Mouse (Mus musculus): ENCODE measurements at regions not wholly inside any gene's neighbourhood (a gene's known extent, or its start where the extent isn't known, plus 50 kb on each side); places are given as distances from the start of the nearest gene placed in this dataset.
A peak's percentile ranks its signal among the peaks of the same experiment; 100 is the strongest.
"Not testable (repeated sequence)": the region's sequence is repeated elsewhere in the genome, so short reads cannot be mapped to it uniquely, and the experiment has no call there.

GRCm38 (mm10) chr1:128506551-128507313 lies 85.4 kb downstream of the Cxcr4 start:
- H3K27ac ChIP-seq (ENCODE audit: low read length) = no peak overlapping the region
- H3K27me3 ChIP-seq (ENCODE audit: insufficient read depth, low read length) = no peaks in the 10 kb centered on the region
- H3K4me2 ChIP-seq (replicated peaks; ENCODE audit: low read depth, low read length) = no peak overlapping the region
- 84% methylated on average over 4 of the region's 4 CpGs for WGBS
- H3K4me3 ChIP-seq (ENCODE audit: low read length) = no peak overlapping the region
- H3K9ac ChIP-seq (replicated peaks; ENCODE audit: low read length) = no peak overlapping the region
- H3K36me3 ChIP-seq (ENCODE audit: insufficient read depth, low read length) = no peaks in the 10 kb centered on the region
- ATAC-seq (ENCODE audit: low FRiP score, low TSS enrichment) = no peak
- no peaks in the 10 kb centered on the region for H3K4me1 ChIP-seq (ENCODE audit: insufficient read depth, low read length)
- H3K9me3 ChIP-seq (ENCODE audit: low read length) = peaks cover 6% of the 10 kb centered on the region; the same call in 1 of the 2 replicates

- Histone ChIP-seq H3K4me2 (replicated peaks; ENCODE audit: low read depth, low read length) (no peak overlapping the region), H3K9me3 (ENCODE audit: low read length) (peaks cover 6% of the 10 kb centered on the region; the same call in 1 of the 2 replicates), H3K27ac (ENCODE audit: low read length) (no peak overlapping the region), H3K27me3 (ENCODE audit: insufficient read depth, low read length) (no peaks in the 10 kb centered on the region), H3K36me3 (ENCODE audit: insufficient read depth, low read length) (no peaks in the 10 kb centered on the region), H3K9ac (replicated peaks; ENCODE audit: low read length) (no peak overlapping the region), H3K4me3 (ENCODE audit: low read length) (no peak overlapping the region), H3K4me1 (ENCODE audit: insufficient read depth, low read length) (no peaks in the 10 kb centered on the region)
- no peak for ATAC-seq (ENCODE audit: low FRiP score, low TSS enrichment)
- 57% methylated on average over 4 of the region's 4 CpGs for WGBS
Measured at GRCm38 (mm10) chr1:128504371-128504770, 87.2 kb upstream of the Dars start.

GRCm38 (mm10) chr1:128498042-128498772 lies 81.0 kb upstream of the Dars start:
- no peaks in the 10 kb centered on the region for H3K9me3 ChIP-seq (ENCODE audit: low read length)
- H3K4me3 ChIP-seq (ENCODE audit: low read length) = no peak overlapping the region
- no peak for ATAC-seq (ENCODE audit: low FRiP score, low TSS enrichment)
- no peaks in the 10 kb centered on the region for H3K4me1 ChIP-seq (ENCODE audit: insufficient read depth, low read length)
- H3K4me2 ChIP-seq (replicated peaks; ENCODE audit: low read depth, low read length) = no peak overlapping the region
- no peak overlapping the region for H3K27ac ChIP-seq (ENCODE audit: low read length)
- WGBS = 57% methylated on average over 9 of the region's 9 CpGs
- H3K27me3 ChIP-seq (ENCODE audit: insufficient read depth, low read length) = no peaks in the 10 kb centered on the region
- no peaks in the 10 kb centered on the region for H3K36me3 ChIP-seq (ENCODE audit: insufficient read depth, low read length)
- H3K9ac ChIP-seq (replicated peaks; ENCODE audit: low read length) = no peak overlapping the region

GRCm38 (mm10) chr1:128492251-128492650 lies 75.1 kb upstream of the Dars start:
- no peak for ATAC-seq (ENCODE audit: low FRiP score, low TSS enrichment)
- no peaks in the 10 kb centered on the region for H3K27me3 ChIP-seq (ENCODE audit: insufficient read depth, low read length)
- H3K4me2 ChIP-seq (replicated peaks; ENCODE audit: low read depth, low read length) = no peak overlapping the region
- H3K9ac ChIP-seq (replicated peaks; ENCODE audit: low read length) = no peak overlapping the region
- no peak overlapping the region for H3K27ac ChIP-seq (ENCODE audit: low read length)
- H3K9me3 ChIP-seq (ENCODE audit: low read length) = no peaks in the 10 kb centered on the region
- no peaks in the 10 kb centered on the region for H3K4me1 ChIP-seq (ENCODE audit: insufficient read depth, low read length)
- H3K4me3 ChIP-seq (ENCODE audit: low read length) = no peak overlapping the region
- 91% methylated on average over 2 of the region's 2 CpGs for WGBS
- H3K36me3 ChIP-seq (ENCODE audit: insufficient read depth, low read length) = no peaks in the 10 kb centered on the region

- 71% methylated on average over 2 of the region's 4 CpGs for WGBS
- ATAC-seq (ENCODE audit: low FRiP score, low TSS enrichment); H3K4me2 ChIP-seq (replicated peaks; ENCODE audit: low read depth, low read length); H3K9ac ChIP-seq (replicated peaks; ENCODE audit: low read length); H3K9me3 ChIP-seq (ENCODE audit: low read length); H3K4me1 ChIP-seq (ENCODE audit: insufficient read depth, low read length); H3K4me3 ChIP-seq (ENCODE audit: low read length); H3K27me3 ChIP-seq (ENCODE audit: insufficient read depth, low read length); H3K36me3 ChIP-seq (ENCODE audit: insufficient read depth, low read length); H3K27ac ChIP-seq (ENCODE audit: low read length): not testable (repeated sequence)
Measured at GRCm38 (mm10) chr1:128487181-128487580, 70.0 kb upstream of the Dars start.

- 65% methylated on average over 6 of the region's 6 CpGs for WGBS
- H3K36me3 ChIP-seq (ENCODE audit: insufficient read depth, low read length) = no peaks in the 10 kb centered on the region
- H3K9ac ChIP-seq (replicated peaks; ENCODE audit: low read length) = no peak overlapping the region
- H3K9me3 ChIP-seq (ENCODE audit: low read length) = no peaks in the 10 kb centered on the region
- no peak for ATAC-seq (ENCODE audit: low FRiP score, low TSS enrichment)
- H3K4me3 ChIP-seq (ENCODE audit: low read length) = no peak overlapping the region
- no peaks in the 10 kb centered on the region for H3K27me3 ChIP-seq (ENCODE audit: insufficient read depth, low read length)
- H3K4me2 ChIP-seq (replicated peaks; ENCODE audit: low read depth, low read length) = no peak overlapping the region
- no peak overlapping the region for H3K27ac ChIP-seq (ENCODE audit: low read length)
- H3K4me1 ChIP-seq (ENCODE audit: insufficient read depth, low read length) = no peaks in the 10 kb centered on the region
Measured at GRCm38 (mm10) chr1:128478376-128478775, 61.2 kb upstream of the Dars start.

- Histone ChIP-seq H3K4me3 (ENCODE audit: low read length) (no peak overlapping the region), H3K36me3 (ENCODE audit: insufficient read depth, low read length) (no peaks in the 10 kb centered on the region), H3K4me2 (replicated peaks; ENCODE audit: low read depth, low read length) (no peak overlapping the region), H3K9me3 (ENCODE audit: low read length) (no peaks in the 10 kb centered on the region), H3K9ac (replicated peaks; ENCODE audit: low read length) (no peak overlapping the region), H3K4me1 (ENCODE audit: insufficient read depth, low read length) (peaks cover 4% of the 10 kb centered on the region), H3K27me3 (ENCODE audit: insufficient read depth, low read length) (no peaks in the 10 kb centered on the region), H3K27ac (ENCODE audit: low read length) (no peak overlapping the region)
- 76% methylated on average over 2 of the region's 2 CpGs for WGBS
- no peak for ATAC-seq (ENCODE audit: low FRiP score, low TSS enrichment)
Measured at GRCm38 (mm10) chr1:128477653-128478052, 60.5 kb upstream of the Dars start.

GRCm38 (mm10) chr1:128472713-128473230 lies 55.6 kb upstream of the Dars start:
- peak overlapping the region; percentile 19; the same call in 1 of the 2 replicates for H3K9ac ChIP-seq (replicated peaks; ENCODE audit: low read length)
- H3K4me3 ChIP-seq (ENCODE audit: low read length) = peak overlapping the region; percentile 37
- no peaks in the 10 kb centered on the region for H3K27me3 ChIP-seq (ENCODE audit: insufficient read depth, low read length)
- peak overlapping the region; percentile 55 for H3K4me2 ChIP-seq (replicated peaks; ENCODE audit: low read depth, low read length)
- ATAC-seq (ENCODE audit: low FRiP score, low TSS enrichment) = no peak
- peaks cover 11% of the 10 kb centered on the region for H3K4me1 ChIP-seq (ENCODE audit: insufficient read depth, low read length)
- no peaks in the 10 kb centered on the region for H3K36me3 ChIP-seq (ENCODE audit: insufficient read depth, low read length)
- H3K9me3 ChIP-seq (ENCODE audit: low read length) = no peaks in the 10 kb centered on the region
- H3K27ac ChIP-seq (ENCODE audit: low read length) = peak overlapping the region; percentile 28; the same call in 1 of the 2 replicates
- WGBS = 30% methylated on average over 15 of the region's 15 CpGs

- Histone ChIP-seq H3K9me3 (ENCODE audit: low read length) (no peaks in the 10 kb centered on the region), H3K36me3 (ENCODE audit: insufficient read depth, low read length) (no peaks in the 10 kb centered on the region), H3K9ac (replicated peaks; ENCODE audit: low read length) (peak overlapping the region; percentile 19; the same call in 1 of the 2 replicates), H3K4me3 (ENCODE audit: low read length) (peak overlapping the region; percentile 37), H3K4me2 (replicated peaks; ENCODE audit: low read depth, low read length) (peak overlapping the region; percentile 55), H3K27me3 (ENCODE audit: insufficient read depth, low read length) (no peaks in the 10 kb centered on the region), H3K27ac (ENCODE audit: low read length) (peak overlapping the region; percentile 28; the same call in 1 of the 2 replicates), H3K4me1 (ENCODE audit: insufficient read depth, low read length) (peaks cover 11% of the 10 kb centered on the region)
- peak; percentile 92 for ATAC-seq (ENCODE audit: low FRiP score, low TSS enrichment)
- 3% methylated on average over 20 of the region's 20 CpGs for WGBS
Measured at GRCm38 (mm10) chr1:128472022-128472712, 55.0 kb upstream of the Dars start.

Measured in kidney, embryonic 16.5 days (tissue).